Mouse (Mus musculus) bone marrow, adult 2 months (tissue): ENCODE results near the gene Tmem258.

Experiments
- CTCF ChIP-seq: fragments of 200-500 bp; IDR thresholded peaks from 2 replicates; pipeline ENCODE4 v1.5.1; 2011; ENCODE audit warnings: low read length, control low read depth; ENCODE audit not compliant: control insufficient read depth, insufficient read depth
- POLR2A ChIP-seq: fragments of 200-500 bp; IDR thresholded peaks from 2 replicates; pipeline ENCODE4 v1.6.1; 2011; ENCODE audit warnings: low read depth, mild to moderate bottlenecking, control low read depth, low read length, borderline replicate concordance; ENCODE audit not compliant: control insufficient read depth

DNA sequence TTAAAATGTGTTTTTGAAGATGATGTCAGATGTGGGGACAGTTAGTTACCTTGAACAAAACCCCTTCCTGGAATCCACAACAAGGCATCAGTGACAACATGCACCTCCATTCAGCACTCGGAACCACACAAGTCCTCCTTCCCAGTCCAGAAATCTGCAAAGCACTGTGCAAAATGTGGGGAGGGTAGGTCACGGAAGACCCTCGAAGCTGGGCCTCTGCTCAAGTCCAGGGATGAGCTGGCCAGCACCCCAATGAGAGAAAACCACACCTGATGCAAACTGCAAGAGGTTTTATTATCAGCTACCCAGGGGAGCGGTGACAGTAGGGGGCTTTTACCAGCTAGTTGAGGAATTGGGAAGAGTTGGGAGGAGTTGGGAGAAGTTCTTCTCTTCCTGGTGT is 28.9 kb upstream of the Tmem258 start:
- TF ChIP-seq CTCF (no peak), POLR2A (no peak)
